Mouse (Mus musculus): Measurements from ENCODE around the gene Tpk1.

- TF ChIP-seq CTCF (IDR thresholded peaks at IDR 0.05; ENCODE audit: low read depth) (no peak), EP300 (IDR thresholded peaks at IDR 0.05; ENCODE audit: low read depth) (peak; percentile 85)
Measured at GRCm38 (mm10) chr6:43658290-43658689, 7.8 kb downstream of the Tpk1 start.
